Mouse (Mus musculus) embryo, embryonic 11 days (tissue): Measurements from ENCODE around the gene Fbxo31.
A peak's percentile ranks its signal among the peaks of the same experiment; 100 is the strongest.

Source experiments
- DNase-seq: peaks from one replicate; pipeline ENCODE4 v3.0.0-alpha.2; 2015

Fbxo31 gene

DNA sequence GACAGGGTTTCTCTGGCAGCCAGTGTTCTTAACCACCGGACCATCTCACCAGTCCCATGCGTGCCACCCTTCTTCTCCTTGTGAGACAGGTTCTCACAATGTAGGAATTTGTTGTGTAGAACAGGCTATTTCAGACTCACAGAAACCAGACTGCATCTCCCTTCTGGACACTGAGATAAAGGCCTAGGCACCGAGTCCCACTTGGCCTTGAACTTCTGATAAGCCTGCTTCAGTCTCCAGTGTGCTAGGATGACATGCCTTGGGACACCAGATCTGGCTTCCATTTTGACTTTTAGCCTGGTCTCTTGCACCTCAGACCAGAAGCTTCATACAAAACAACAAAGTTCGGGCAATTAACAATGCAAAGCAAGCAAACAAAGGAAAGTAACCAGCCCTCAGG lies 10.1 kb upstream of the Fbxo31 start:
- no peak for DNase-seq

DNA sequence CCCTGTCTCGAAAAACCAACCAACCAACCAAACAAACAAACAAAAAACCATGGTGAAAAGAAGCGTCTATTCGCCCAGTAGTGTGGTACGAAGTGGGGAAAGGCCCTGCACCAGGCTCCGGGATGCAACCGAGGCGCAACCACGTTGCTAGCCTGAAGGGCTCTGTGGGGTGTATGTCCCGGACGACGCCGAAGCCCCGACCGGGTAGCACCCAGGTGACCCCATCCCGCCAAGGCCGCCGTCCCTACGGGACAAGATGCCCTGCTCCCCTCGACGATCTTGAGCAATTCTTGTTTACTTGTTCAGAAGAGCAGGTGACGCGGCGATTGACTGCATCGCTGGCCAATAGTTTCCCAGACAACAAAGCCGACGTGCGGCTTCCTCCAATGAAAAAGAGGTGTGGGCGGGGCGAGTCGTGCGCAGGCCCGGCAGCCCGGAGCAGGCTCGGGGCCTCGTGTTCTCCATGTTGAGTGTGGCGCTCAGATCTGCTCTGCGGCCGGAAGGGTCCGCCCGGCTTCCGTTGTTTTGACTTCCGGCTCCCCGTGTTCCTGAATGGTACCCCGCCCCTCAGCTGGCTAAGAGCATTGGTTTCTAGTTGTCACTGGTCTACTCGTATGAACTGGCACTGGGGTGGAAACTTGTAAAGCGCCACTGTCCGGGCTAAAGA lies 6.7 kb upstream of the Fbxo31 start:
- DNase-seq, result peak; percentile 99

DNA sequence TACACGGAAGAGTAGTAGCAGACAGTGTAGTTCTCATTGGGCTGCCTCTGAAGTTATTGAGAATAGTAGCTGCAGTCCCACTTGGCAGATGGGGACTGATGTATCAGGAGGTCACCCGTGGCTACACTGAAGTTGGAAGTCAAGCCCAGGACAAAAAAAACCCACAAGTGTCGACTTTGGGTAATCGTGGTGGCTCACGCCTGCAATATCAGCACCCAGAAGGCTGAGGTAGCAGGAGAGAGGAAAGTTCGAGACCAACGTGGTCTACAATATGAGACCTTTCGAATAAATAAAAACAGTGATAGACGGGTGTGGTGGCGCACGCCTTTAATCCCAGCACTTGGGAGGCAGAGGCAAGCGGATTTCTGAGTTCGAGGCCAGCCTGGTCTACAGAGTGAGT lies 6.1 kb upstream of the Fbxo31 start:
- DNase-seq, result no peak

DNA sequence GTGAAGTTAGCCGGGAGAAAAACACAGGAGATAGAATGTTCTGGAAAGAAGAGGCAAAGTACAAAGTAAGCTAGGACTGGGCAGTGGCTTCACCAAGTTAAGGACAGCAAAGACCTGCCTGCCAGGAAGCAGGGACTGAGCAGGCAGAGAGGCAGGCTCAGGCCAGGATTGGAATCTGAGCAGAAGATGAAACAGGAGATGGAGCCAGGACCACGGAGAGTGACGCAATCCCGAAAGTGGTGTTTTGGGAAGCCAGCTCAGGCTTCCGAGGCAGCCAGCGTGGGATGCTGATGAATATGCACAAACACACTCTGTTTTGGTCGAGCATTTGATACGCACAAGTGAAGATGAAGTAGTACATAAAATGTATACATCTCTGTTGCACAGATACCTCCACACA lies 5.0 kb upstream of the Fbxo31 start:
- no peak for DNase-seq

DNA sequence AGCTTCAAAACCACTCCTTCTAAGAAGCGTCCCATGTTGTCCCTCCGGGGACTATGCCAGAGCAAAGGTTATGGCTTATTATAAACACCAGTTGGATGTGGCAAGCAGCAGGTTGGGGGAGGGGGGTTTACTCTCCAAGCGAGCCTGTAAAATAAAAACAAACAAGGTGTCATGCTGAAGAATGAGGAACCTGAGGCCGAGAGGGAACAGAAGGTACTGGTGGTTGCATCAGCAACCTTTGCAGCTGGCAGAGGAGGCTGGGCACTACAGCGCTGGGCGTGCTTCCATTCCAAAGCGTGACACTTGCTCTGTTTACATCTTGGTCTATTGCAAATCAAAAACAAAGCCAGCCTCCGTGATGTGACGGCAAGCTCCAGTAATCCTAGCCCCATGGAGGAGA lies 1.9 kb upstream of the Fbxo31 start:
- DNase-seq, result no peak

DNA sequence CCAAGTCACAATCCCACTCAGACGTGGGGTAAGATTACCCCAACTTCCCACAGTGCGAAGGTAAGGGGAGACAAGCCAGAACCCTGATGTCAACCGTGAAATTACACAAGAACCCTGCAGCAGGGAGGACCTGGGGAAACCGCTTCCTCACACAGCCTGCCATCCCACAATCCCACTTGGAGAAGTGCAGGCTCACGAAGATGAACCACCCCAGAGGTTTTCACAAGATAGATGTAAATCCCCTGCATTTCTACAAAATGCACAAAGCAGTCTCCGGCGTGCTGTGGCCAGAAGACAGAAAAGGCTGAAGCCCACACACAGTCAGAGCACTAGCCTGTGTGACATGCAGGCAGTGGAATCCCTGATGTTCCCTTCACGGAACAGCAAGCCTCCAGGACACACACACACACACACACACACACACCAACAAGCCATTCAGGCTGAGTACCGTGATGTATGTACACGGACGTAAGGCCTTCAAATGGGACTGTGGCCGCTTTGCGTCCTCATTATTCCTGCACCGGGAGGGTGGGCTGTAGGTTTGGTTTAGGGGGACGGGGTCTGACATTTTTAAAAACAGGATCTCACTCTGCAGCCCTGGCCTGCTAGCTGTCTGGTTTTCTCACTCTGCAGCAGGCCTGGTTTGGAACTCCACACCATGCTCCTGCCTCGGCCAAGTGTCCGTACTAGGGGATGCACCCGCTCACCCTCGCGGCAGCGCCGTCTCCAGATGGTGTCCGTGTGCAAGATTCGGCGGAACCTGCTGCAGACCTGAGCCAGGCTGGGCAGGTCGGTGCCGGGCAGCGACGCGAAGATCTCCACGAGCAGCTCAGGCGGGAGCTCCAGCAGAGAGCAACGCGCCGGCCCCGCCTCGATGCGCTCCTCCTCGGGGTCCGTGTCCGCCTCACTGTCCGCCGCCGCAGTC lies 593 bp downstream of the Fbxo31 start:
- peak; percentile 46 for DNase-seq

DNA sequence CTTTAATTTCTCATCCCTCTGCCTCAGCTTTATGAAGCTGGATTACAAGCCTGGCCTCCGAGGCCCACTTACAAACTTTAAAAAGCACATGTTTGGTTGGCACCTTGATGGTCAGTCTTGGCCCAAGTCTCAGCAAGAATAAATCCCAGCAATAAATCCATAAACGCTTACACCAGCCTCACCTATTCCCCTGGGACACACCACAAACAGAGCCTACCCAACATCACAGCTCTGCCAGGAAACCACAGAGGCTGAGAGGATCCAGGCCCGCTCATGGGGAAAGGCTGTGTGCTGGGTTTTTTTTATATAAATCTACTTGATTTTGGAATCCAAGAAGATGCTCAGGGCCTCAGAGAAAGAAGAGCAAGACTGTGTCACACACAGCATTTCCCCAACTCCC lies 2.9 kb downstream of the Fbxo31 start:
- no peak for DNase-seq

DNA sequence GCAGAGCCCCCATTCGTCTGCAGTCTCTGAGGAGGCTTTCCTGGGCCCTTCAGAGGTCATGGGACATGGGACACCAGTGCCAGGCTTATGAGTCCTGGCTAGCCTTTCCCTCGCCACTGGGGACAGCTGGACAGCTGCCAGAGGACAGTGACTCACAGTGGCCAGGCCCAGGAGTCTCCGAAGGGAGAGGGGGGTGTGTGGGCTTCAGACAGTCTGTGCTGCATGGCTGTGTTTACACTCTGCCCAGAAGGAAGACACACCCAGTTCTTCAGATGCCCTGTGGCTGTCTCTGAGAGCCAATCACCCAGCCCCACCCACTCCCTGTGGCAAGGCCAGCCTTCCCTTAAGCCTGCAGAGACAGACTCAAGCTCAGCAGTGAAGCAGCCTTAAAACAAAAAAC lies 5.3 kb downstream of the Fbxo31 start:
- DNase-seq, result peak; percentile 13

DNA sequence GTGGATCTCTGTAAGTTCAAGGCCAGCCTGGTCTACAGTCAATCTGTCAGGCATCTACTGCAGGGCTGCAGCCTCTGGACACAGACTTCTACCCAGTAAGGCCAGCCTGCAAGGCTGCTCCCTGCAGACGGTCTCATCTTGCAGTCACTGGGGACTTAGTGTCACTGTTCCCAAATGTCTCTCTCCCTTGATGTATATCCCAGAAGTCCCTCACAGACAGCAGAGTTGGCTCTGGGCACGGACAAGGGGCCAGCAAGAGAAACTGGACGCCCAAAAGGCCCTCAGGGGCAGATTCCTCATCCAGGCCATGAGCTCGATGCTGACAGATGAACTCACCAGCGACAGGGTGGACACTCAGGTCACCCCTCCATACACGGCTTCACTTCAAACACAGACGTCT lies 6.5 kb downstream of the Fbxo31 start:
- DNase-seq, result no peak

DNA sequence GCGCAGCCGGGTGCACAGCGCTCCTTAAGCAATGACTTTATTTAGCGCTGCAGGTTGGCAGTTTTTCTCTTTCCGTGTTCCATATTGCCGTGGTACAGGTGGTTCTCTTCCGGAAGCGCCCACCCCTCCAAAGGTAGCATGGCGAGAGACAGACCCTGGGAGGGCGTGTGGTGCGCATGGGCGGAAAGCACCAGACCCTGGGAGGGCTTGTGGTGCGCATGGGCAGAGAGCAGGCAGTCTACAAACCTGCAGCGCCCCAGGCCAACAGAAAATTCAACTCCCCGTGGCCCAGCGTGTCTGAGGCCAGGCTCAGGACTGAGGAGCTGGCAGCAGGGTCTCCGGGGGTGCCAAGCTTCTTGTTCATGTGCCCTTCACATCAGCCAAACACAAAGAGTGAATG lies 7.8 kb downstream of the Fbxo31 start:
- no peak for DNase-seq

DNA sequence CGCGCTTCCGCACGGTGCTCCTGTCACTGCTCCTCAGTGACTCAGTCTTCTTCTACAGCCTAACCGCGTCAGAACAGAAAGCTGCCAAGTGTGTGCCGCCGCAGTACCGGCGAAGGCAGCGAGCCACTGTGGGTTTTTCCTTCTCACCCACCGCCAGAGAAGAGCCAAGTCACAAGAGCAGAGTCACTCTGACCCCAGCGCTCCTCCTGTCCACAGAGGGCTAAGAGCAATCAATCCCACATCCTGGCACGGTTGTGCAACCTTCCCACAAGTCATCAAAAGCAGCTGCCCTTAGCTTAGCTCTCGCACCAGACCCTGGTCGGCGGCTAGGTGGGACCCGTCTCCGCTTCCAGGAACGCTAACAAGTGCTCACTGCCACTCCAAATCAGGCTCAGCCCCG lies 8.3 kb downstream of the Fbxo31 start:
- no peak for DNase-seq

DNA sequence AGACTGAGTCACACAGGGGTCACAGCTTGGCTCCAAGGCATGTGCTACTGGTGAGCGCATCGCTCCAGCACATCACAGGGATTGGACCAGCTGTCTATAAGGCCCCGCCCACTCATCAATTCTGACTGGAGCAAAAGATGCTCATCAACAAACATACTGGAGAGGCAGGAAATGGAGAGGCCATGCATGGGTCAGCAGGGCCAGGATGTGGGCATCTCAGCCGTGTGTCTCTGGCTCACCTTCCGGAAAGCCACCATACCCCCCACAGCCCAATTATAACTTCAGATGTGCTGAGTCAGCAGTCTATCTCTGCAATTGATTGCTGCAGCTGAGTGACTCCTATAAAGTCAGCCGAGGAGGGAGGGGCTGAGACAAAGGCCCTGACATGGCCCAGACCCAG lies 10.3 kb downstream of the Fbxo31 start:
- DNase-seq, result peak; percentile 30

DNA sequence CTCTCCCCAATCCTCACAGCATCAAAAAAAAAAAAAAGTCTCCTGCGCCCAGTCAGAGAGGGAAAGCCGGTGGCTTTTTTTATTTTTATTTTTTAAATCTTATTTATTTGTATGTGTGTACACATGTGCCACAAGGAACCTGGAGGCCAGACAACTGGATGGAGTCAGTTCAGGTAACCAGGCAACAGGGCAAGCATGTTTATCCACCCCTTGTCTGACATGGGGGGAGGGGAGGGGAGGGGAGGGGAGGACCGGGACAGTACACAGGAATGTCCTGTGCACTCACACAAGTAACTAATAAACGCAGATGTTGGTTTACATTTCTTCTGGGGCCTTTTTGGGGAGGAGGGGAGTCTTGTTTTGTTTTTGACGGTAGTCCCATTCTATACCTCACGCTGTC lies 14.9 kb downstream of the Fbxo31 start:
- no peak for DNase-seq

DNA sequence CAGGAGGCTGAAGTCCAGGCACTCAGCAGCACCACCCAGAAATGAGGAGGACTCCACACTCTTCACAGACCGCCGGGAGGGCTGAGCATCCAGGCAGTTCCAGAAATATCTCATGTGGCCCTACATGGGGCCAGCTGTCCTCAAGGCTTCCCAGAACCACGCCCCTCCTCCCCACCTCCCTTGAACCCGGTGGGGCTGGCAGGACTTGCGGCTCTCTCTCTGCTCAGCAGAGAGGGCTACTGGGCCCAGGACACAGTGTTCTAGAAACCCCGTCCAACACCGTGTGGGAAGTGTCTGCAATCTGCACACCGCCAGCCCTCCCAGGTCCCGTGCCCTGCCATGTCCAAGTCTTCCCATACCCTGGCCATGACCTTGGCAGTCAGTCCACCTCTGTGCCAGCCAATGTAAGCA lies 15.7 kb downstream of the Fbxo31 start:
- DNase-seq, result no peak

DNA sequence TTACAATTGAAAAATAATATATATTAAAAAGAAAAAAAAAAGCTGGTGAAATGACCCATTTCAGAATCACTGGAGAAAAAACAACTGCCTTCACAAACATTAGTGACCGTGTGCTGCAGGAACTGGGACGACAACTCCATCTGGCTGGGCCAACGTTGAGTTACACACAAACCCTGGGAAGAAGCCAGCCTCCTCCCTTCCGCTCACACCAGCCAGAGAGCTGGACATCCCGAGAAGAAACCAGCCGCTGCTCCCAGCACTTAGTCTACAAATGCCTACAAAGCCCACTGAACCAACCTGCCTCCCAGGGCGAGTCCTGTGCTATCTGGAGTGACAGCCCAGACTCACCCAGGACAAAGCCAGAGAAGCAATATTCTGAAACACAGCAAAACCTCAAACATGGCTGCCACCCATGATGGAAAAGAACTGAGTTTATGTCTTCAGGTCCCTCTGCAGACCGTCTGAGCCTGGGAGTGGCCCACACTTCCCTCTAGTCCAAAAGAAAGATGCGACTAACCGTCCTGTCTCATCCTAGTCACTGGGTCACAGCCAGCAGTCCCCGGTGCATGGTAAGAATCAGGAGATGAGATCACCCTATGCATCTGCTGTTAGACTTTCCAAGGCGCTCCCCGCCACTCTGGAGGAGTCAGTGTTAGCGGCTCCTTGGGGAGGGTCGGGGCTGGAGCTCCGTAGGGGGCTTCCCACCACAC lies 16.8 kb downstream of the Fbxo31 start:
- no peak for DNase-seq

DNA sequence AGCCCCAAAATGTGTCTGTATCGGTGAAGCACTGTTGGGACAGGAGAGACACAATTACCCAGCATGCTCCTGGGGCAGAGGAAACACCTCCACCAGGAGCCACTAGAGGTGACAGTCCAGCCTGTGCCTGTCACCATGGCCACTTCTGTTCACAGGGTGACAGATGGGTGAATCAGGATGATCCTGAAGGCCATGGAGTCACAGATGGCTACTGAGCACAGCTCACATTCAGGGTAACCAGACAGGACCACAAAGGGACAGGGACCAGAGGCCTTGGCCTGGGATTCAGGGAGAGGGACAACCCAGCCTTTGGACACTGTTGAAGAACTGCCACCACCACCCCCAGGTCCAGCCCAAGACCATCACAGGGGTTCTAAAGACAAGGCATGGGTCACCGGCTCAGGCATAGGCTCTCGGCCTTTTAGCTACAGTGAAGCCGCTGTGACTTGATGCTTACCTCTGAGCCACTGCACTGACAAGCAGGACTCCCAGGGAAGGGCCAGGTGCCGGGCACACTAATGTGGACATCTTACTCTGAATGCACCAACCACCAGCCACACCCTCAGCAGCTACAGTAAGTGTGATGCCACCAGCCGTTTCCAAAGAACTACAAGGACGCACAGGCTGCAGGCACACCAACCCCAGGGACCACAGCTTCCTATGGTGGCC lies 18.0 kb downstream of the Fbxo31 start:
- no peak for DNase-seq

DNA sequence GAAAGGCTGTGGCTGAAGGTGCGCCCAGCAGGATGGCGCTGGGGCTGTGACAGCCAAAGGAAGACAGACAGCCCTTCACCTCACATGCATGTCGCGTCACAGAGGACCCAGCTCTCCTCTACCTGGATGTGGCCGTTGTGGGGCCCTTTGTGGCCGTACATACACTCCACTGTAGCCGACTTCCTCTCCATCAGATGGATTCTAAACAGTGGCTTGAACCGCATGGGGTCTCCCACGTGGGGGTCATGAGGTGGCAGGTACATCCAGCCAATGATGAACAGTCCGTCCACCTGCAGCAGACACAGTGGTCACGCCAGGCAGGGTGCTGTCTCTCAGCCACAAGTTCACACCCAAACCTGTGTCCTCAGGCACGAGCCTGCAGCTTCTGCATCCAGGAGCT lies 18.8 kb downstream of the Fbxo31 start:
- no peak for DNase-seq

DNA sequence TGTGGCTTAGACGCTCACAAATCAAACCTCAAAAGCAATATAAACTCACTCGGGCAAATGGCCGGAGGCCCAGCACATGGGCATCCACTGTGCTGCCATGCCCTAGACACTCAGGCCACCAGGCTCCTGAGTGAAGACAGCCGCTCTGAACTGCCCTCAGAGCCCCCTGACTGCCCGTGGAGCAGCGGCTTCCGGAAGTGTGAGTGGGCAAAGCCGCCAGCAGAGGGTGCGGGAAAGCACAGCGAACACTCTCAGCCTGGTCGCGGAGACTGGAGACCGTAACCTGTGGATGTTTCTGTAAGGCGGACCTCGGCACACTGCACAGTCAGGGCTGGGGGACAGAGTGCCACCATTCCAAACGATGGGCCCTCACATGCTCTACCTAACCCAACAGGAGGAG lies 20.1 kb downstream of the Fbxo31 start:
- no peak for DNase-seq

DNA sequence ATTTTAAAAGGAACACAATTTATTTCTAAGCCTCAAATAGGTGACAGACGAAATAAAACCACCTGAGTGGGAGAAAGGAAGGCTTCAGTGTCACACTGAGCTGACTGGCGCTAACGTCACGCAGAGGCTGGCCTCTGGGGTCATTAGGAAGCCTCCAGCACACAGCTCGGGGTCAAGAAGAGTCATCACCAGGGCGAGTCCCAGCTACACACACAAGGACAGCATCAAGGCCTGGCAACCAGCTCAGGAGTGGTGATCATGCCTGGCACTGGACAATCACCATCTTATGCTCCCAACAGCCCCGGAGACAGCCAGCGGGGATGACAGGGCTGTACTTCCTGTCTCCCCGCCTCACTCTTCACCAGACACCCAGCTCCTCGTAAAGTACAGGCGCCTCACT lies 20.9 kb downstream of the Fbxo31 start:
- DNase-seq, result no peak

DNA sequence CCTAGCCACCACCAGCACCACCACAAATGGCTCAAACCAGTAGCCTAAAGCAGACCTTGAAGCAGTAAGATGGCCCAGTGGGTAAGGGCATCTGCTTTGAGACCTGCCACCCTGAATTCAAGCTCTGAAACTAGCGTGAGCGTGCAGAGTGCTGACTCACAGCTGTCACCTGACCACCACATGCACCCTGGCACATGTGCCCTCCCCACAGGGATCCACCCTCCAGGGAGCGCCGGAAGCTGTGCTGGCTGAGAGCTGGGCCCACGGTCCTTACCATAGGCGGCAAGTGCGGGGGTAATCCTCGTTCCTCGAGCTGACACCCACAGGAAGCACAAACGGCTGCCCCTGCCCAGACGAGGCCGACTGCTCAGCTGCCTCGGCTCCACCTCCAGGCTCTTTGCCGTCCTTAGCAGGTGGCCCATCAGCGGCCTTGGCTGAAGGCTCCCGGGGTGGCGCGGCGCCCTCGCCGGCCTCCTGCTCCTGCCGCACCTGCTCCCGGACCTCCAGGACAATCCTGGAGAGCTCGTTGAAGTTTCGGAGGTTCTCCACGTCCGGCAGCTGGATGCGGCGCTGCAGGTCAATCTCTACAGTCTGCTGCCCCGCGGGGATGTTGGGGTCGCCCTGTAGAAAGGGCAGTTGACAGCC lies 24.7 kb downstream of the Fbxo31 start:
- DNase-seq, result no peak

DNA sequence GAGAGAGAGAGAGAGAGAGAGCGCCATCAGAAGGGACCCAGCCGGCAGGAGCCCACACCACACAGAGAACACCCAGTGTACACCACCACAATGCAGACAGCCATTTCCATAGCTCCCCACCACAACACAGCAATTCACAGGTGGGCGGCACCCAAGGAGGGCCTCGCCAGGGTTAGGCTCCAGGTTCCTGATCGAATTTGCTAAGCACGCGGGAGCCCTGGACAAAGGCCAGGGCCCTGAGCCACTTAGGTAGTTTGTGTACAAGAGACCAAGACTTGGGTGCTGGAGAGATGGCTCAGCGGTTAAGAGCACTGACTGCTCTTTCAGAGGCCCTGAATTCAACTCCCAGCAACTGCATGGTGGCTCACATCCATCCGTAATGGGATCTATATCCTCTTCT lies 26.1 kb downstream of the Fbxo31 start:
- DNase-seq, result no peak

DNA sequence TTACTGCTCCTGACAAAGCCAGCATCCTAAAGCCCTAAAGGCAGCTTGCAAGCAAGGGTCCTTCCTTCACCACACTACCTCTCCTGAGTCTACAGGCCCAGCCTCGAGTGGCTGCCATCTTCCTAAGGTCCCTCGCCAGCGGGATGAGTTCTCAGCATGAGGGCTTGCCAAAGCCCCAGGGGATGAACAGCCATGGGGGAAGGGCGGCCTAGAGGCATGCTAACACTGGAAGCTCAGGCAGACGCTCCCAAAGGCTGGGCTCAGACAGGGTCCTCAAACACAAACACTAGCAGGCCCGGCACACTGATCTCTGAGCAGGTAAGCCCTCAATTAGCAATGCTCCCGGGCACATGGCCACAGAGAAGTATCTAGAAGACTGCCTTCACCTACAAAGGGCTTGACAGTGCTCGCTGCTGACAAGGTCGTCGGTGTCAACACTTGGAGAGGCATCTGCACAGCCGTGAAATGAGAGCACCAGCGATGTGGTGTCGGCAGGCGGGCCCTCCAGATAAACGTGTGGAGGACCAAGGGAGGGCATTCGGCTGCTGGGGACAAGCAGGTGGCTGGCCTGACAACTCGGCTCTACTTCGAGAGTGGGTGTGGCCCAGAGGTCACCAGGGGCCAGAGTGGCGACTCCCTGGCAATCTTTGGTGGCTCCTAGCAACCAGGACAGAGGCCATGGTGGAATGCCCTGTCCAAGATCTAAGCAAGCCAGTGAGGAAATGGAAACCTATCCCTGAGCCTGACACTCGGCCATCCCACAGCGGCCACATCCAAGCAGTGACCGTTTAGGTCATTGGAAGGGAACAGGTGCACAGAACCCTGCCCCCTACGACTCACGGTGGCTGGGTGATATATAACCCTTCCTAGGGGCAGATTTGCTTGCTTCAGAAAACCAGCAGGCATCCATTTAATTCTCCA lies 27.3 kb downstream of the Fbxo31 start:
- DNase-seq, result no peak
